Mouse (Mus musculus): ENCODE measurements around the gene Galnt7. TPM values are rescaled to one million over a fixed set of nuclear protein-coding genes. Genes with fewer than 3 reads are reported as not detected.

Gene Galnt7
- 2.2 and 2.9 TPM in 2 replicates for polyA plus RNA-seq (2012; rRNA removed)

DNA sequence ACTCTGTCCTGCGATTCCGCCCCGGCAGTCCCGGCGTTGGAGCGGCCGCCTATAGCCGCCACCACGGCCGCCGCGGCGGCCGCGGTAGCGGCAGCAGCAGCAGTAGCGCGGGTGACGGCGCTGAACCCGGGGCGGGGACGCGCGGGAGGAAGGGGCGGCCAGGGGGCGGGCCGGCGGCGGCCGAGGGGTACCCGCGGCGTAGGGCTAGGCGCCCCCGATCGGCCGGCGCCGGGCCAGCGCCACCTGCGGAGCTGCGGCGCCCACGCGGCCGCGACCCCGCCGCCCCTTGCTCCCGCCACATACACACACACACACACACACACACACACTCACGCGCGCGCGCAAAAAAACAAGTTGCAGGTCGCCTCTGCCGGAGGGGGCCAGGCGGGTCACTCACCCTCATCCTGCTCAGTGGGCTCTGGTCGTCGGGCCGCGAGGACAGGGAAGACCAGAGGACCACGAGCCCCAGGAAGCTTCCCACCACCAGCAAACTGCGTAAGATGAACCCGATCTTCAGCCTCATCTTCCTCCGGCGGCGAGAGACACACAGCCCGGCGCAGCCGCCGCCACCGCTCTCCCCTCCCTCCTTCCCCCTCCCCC is at the start of gene Galnt7:
Gene Galnt7, minus strand, starts transcription at position 577 of the 600 bp plus-strand sequence.

DNA sequence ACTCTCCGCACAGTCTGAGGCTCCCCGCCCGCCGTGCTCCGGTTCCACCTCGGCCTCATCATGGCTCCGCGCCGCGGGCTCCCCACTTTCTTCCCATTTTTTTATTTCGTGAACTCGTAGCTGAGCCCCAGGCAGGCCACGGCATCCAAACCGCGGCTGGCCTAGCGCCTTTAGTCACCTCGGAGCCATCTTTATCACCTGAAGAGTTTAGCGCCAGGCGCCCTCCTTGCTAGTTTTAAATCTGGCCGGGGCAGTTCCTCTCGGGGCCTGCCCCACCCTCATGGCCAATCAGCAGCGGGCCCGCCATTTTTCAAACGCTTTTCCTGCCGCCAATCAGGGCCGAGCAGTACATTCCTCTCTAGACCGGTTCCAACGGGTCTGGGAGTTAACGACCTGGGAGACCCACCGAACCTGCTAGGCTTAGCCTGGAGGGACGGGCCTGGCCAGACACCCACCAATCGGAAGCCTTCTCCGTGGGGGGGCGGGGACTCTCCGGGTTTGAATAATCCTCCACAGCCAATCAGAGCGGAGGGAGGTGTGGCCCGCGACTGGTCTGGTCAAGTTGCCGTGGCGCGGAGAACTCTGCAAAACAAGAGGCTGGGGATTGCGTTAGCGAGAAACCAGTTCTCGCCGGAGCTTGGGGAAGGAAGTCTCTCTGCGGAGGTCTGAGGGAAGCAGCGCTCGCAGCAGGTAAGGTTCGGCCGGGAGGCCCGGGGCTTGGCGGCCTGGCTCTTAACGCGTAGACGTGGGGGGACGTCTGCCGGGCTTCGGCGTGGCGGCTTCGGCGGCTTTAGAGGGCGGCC is 141.3 kb downstream of the Galnt7 start, which contains the start of gene Hmgb2:
Gene Hmgb2, plus strand, starts transcription at position 592 of the 803 bp plus-strand sequence.

DNA sequence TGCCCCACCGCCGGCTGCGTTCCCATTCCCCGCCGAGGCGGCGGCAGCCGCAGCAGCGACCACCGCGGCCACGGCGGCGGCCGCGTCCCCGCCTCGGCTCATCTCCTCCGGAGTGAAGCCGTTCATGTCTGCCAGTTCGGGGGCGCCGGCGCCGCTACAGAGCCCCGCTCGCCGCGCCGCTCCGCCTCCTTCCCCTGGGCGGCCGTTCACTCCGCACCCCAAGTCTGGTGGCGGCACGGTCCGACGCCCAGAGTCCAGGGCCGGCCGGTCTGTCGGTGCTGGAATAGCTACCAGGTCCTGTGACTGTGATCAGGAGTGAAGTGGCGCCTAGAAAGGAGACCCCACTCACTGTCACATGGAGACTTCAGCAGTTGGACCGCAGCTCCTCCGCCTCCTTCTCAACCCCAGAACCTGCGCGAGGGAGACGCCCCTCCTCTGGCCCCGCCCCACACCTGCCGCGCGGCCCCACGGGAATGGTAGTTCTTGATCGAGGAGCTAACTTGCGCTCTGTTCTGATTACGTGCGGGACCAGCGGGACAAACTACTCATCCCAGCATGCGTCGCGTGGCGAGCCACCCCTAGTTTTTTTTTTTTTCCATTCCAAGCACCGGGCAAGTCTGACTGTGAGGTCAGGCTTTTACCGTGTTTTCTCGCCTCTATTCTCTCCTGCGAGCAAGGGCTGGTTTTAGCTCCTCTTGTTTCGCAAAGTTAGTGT is 165.2 kb downstream of the Galnt7 start, which contains the start of gene Sap30:
Gene Sap30, minus strand, starts transcription at position 420 of the 715 bp plus-strand sequence.

Other genes starting within 250 kb of the Galnt7 start
- 1.8 and 2.8 TPM in 2 replicates for gene Scrg1, start 197.1 kb downstream of the Galnt7 start, polyA plus RNA-seq (2012; rRNA removed)
- gene Sap30, start 165.2 kb downstream of the Galnt7 start, polyA plus RNA-seq (2012; rRNA removed) = 10.7 and 11.1 TPM in 2 replicates
- 124 and 132 TPM in 2 replicates for gene Hmgb2, start 141.1 kb downstream of the Galnt7 start, polyA plus RNA-seq (2012; rRNA removed)

Data from liver, embryonic 18 days (tissue).